Mouse (Mus musculus) heart, embryonic 10.5 days (tissue): ENCODE measurements around the gene Rybp. TPM values are rescaled to one million over a fixed set of nuclear protein-coding genes. Genes with fewer than 3 reads are reported as not detected.

Experiments used
- DNase-seq: peaks from one replicate; pipeline ENCODE4 v3.0.0-alpha.2; 2017; ENCODE audit warnings: low spot score
- H3K27ac ChIP-seq: fragments of 300-500 bp; sonication (generic); 2 replicates; pipeline ENCODE4 v1.5.1; 2016; ENCODE audit warnings: mild to moderate bottlenecking
- H3K27me3 ChIP-seq: fragments of 300-500 bp; sonication (generic); 2 replicates; pipeline ENCODE4 v1.6.1; 2016; ENCODE audit warnings: mild to moderate bottlenecking; ENCODE audit not compliant: poor library complexity, insufficient read depth, severe bottlenecking
- H3K36me3 ChIP-seq: fragments of 300-500 bp; sonication (generic); 2 replicates; pipeline ENCODE4 v1.6.1; 2016; ENCODE audit warnings: mild to moderate bottlenecking, moderate library complexity
- H3K4me1 ChIP-seq: fragments of 300-500 bp; sonication (generic); 2 replicates; pipeline ENCODE4 v1.6.1; 2016; ENCODE audit warnings: mild to moderate bottlenecking
- H3K4me3 ChIP-seq: fragments of 300-500 bp; sonication (generic); 2 replicates; pipeline ENCODE4 v1.5.1; 2016; ENCODE audit warnings: mild to moderate bottlenecking, moderate library complexity
- H3K9me3 ChIP-seq: fragments of 300-500 bp; sonication (generic); 2 replicates; pipeline ENCODE4 v1.6.1; 2016; ENCODE audit warnings: mild to moderate bottlenecking, moderate library complexity
- WGBS: fragments of 180-500 bp; shearing (Covaris S2); methylation state at CpG from one replicate; pipeline ENCODE4 v1.1.7; 2016; 5-methylcytosine and 5-hydroxymethylcytosine counted together
- polyA plus RNA-seq: library from polyadenylated mRNA; unstranded; fragments of >200 nt; fragmentation: Nextera tagmentation; extraction: Ambion mirVana; gene quantifications from 2 replicates; pipeline ENCODE4 v1.2.1, GENCODE M21; 2016

Rybp gene
- polyA plus RNA-seq, 1 experiment from 2014 or later = 14.8 TPM

DNA sequence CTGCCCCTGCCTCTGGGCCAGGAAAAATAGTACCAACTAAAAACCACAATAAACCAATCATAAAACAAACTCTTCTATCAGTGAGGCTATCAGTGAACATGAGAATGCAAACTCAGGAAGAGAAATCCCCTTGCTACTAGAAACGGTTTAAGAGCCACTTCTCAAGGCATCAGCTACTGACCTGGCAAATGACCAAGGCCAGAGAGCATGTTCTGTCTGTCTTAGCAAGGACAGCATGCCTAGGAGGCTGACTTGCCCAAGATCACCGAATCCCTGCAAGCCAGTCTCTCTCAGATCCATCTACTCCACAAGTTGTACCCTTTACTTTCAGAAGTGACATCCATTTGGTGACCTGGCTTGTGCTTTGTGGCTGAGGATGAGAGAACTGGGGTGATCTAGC, 61.1 kb downstream of the Rybp start:
- no peak for DNase-seq
- Histone ChIP-seq H3K36me3 (0 out of 2 replicates have a peak, but pooled peaks cover 7% of the 10 kb centered on the region), H3K9me3 (no peaks in the 10 kb centered on the region), H3K27ac (no peak overlapping the region), H3K27me3 (no peaks in the 10 kb centered on the region), H3K4me1 (peaks cover 17% of the 10 kb centered on the region), H3K4me3 (no peak overlapping the region)
- 60% methylated on average over 2 of the region's 2 CpGs for WGBS

DNA sequence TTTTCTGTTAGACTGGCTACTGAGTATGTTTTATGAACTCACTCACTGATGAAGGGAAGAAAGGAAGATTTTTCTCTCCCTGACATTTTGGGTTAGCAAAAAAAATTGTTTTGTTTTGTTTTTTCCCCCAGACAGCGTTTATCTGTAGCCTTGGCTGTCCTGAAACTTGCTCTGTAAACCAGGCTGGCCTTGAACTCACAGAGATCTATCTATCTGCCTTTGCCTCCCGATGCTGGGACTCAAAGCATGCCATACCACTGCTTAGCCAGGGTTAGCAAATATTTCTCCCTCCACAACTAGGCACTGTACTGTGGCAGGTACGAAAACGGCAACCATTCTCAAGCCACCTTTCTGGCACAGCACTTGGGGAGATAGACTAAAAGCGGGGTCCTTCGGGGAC, 63.4 kb downstream of the Rybp start:
- WGBS = 89% methylated on average over 6 of the region's 6 CpGs
- H3K4me1 ChIP-seq = peaks cover 38% of the 10 kb centered on the region
- H3K27ac ChIP-seq = no peak overlapping the region
- H3K36me3 ChIP-seq = 0 out of 2 replicates have a peak, but pooled peaks cover 7% of the 10 kb centered on the region
- H3K27me3 ChIP-seq = no peaks in the 10 kb centered on the region
- H3K4me3 ChIP-seq = no peak overlapping the region
- DNase-seq = no peak
- no peaks in the 10 kb centered on the region for H3K9me3 ChIP-seq

DNA sequence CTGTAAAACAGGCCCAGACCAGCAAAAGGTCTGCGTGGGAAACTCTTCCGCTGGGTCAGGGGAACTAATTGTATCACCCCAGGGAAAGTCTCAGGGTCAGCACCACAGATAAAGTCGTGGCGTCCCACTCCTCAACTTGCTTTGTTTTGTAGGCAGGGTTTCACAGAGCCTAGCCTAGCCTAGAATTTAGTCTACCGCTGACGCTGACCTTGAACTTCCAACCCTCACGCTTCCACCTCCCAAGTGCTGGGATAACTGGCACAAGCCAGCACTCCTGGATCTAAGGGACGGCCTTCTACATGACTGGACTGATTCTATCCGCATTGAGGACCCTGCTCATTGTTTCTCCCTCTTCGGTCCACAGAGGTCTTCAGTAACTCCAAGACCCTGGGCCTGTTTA, 63.9 kb downstream of the Rybp start:
- DNase-seq = no peak
- no peak overlapping the region for H3K27ac ChIP-seq
- WGBS = 83% methylated on average over 10 of the region's 10 CpGs

DNA sequence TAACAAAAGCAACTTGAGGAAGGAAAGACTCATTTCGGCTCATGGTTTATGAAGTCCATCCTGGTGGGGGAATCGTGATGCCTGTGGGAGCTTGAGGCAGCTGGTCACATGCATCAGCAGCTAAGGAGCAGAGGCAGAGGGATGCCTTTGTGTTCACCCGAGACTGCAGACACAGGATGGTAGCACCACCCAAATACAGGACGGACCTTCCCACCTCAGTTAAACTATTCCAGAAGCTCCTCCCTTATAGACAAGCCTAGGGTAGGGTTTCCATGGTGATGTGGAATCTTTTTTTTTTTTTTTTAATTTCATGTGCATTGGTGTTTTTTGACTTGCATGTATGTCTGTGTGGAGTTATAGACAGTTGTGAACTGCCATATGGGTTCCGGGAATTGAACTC, 64.4 kb downstream of the Rybp start:
- H3K9me3 ChIP-seq = no peaks in the 10 kb centered on the region
- H3K27me3 ChIP-seq = no peaks in the 10 kb centered on the region
- WGBS = 85% methylated on average over 5 of the region's 5 CpGs
- no peak overlapping the region for H3K27ac ChIP-seq
- DNase-seq = no peak
- H3K4me1 ChIP-seq = peaks cover 47% of the 10 kb centered on the region
- no peak overlapping the region for H3K4me3 ChIP-seq
- 0 out of 2 replicates have a peak, but pooled peaks cover 5% of the 10 kb centered on the region for H3K36me3 ChIP-seq

More for the DNA sequence above, 63.9 kb downstream of the Rybp start:
- Histone ChIP-seq H3K9me3 (no peaks in the 10 kb centered on the region), H3K27me3 (no peaks in the 10 kb centered on the region), H3K36me3 (0 out of 2 replicates have a peak, but pooled peaks cover 7% of the 10 kb centered on the region), H3K4me3 (no peak overlapping the region), H3K4me1 (peaks cover 43% of the 10 kb centered on the region)

DNA sequence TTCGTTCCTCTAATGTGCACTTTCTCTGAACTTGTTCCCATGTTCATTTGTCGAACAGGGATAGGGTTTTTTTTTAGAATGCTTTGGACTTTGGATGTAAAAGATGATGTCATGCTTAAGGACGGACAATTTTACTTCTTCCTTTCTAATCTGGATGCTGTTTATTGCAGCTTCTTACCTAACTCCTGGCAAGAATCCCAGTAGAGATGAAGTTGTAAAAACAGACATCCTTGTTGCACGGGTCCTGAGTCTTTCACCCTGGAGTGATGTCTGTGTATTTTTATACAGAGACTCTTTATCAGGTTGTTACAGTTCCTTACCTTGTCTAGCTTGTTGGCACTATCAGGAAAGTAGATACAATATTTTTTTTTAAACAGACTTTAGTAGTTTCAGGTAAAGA, 65.5 kb downstream of the Rybp start:
- no peak overlapping the region for H3K27ac ChIP-seq
- no peak overlapping the region for H3K4me3 ChIP-seq
- no peaks in the 10 kb centered on the region for H3K36me3 ChIP-seq
- peaks cover 49% of the 10 kb centered on the region for H3K4me1 ChIP-seq
- H3K9me3 ChIP-seq = no peaks in the 10 kb centered on the region
- DNase-seq = no peak
- no peaks in the 10 kb centered on the region for H3K27me3 ChIP-seq
- 57% methylated on average over 4 of the region's 4 CpGs for WGBS

DNA sequence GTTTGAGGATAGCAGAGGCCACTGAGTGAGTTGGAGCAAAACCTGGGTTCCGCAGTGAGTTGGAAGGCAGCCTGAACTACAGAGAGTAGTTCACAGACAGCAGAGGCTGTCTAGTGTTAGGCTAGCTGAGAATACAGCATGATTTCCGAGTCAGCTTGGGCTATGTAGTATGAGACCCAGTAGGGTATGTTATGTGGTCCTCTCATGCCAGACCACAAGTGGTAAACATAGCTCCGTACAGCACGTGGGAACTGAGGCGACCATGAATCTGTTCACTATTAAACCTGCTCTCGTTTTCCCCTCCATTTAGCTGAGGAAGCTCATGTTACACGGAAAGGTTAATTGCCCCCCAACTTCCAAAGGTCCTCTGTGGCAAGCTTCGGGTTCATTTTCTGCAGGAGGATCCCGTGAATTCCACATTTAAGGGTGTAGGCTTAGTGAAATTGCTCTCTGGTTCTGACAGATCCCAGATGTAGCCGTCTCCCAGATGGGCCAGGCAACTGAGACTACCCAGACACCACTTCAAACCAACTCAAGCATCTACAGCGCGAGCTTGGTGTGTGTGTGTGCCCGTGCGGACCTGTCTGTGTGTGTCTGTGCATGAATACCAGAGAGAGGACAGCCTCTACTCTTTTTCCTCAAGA, 66.2 kb downstream of the Rybp start:
- H3K4me3 ChIP-seq = no peak overlapping the region
- H3K27me3 ChIP-seq = peaks cover 3% of the 10 kb centered on the region
- H3K4me1 ChIP-seq = peaks cover 57% of the 10 kb centered on the region
- DNase-seq = no peak
- WGBS = 51% methylated on average over 14 of the region's 14 CpGs
- H3K27ac ChIP-seq = 0 out of 2 replicates have a peak overlapping the region, but pooled peaks have one; percentile 13
- no peaks in the 10 kb centered on the region for H3K36me3 ChIP-seq
- no peaks in the 10 kb centered on the region for H3K9me3 ChIP-seq

DNA sequence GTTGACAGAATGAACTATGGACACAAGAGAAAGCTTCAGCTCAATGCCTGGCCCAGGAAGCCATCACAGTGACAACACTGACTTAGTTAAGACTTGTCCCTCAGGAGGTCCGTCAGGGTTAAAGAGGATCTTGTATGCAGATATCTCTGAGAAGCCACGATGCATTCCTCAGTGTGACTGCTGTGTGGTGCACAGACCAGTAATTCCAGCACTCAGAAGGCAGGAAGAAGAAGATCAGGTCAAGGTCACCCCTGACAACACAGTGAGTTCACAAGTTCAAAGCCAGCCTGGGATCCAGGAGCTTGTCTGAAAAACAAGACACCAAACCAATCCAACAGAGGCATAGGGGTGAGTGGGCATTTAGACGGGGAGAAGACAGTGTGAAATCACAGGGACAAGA, 67.3 kb downstream of the Rybp start:
- Histone ChIP-seq H3K9me3 (no peaks in the 10 kb centered on the region), H3K4me3 (no peak overlapping the region), H3K4me1 (peaks cover 68% of the 10 kb centered on the region), H3K27me3 (peaks cover 9% of the 10 kb centered on the region), H3K27ac (no peak overlapping the region), H3K36me3 (no peaks in the 10 kb centered on the region)
- WGBS = 44% methylated on average over 3 of the region's 3 CpGs
- DNase-seq = no peak

DNA sequence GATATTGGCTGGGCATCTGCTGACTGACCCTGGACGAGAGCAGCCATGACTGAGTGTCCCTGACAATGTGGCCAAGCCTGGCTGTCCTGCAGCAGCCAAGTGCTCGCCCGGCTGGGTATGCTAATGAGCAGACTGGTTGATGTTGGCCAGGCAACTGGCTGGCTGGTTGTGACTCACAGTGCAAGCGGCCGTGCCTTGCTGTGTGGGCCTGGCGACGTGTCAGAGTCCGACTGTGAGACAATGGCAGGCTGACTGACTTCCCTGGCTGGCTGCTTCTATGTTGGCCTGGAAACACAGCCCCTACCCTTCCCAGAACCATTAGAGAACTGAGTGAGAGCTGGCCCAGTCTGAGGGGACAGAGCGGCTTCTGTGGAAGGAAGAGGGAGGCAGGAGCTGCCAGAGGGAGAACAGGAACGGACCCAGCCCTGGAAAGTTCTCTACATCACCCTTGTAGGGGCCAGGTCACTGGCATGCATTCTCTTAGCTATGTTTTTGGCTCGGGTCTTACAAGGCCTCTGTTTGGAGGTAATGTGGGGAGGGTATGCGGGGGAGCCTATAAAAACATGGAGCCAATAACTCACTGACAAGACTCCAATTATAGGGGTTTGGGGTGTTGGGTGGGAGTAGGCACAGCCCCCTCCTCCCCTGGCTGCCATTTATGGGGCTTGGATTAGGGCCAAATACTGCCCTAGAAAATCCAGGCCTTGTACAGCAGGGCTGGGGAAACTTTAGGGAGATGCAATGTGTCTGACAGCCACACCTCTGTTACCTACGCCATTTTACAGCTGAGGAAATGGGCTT, 68.5 kb downstream of the Rybp start:
- Histone ChIP-seq H3K36me3 (no peaks in the 10 kb centered on the region), H3K9me3 (no peaks in the 10 kb centered on the region), H3K4me1 (peaks cover 80% of the 10 kb centered on the region), H3K27ac (peak overlapping the region; percentile 49), H3K27me3 (peaks cover 12% of the 10 kb centered on the region), H3K4me3 (no peak overlapping the region)
- 40% methylated on average over 13 of the region's 13 CpGs for WGBS
- DNase-seq = peak; percentile 90

DNA sequence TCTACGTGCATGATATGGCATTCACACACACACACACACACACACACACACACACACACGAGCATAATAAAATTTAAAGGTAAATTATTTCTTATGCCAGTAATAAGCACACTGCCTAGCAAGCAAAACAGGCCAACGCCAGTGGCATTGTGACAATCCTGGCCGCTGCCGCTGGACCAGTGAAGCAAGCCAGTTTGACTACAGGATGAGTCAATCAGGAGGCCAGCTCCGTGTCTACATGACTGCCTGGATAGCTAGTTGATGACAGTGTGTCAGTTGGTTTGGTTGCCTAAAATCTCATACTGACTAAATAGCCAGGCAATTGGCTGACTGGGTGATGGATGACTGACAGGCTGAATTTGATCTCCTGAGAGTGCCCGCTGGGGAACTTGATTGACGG, 69.8 kb downstream of the Rybp start:
- Histone ChIP-seq H3K9me3 (no peaks in the 10 kb centered on the region), H3K4me3 (no peak overlapping the region), H3K4me1 (peaks cover 92% of the 10 kb centered on the region), H3K27me3 (peaks cover 20% of the 10 kb centered on the region), H3K27ac (no peak overlapping the region), H3K36me3 (no peaks in the 10 kb centered on the region)
- whole genome bisulfite sequencing = 80% methylated on average over 8 of the region's 8 CpGs
- DNase-seq = no peak

DNA sequence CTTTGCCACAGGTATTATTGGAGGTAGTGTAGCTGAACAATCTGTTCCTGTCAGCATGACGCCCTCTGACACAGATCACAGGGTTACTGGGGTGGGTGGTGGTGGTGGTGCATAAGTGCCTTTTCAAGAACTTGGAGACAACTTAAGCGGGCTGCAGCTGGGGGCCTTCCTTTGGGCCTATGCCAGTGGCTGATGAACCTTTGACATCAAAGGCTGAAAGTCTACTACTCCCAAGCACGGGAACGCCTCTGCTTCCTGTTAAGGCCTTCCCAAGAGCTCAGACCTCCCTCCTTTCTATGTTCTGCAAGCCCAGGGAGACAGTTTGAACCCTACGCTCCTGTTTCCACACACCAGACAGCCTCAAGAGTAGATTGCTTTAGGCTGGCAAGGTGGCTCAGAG, 70.3 kb downstream of the Rybp start:
- Histone ChIP-seq H3K4me1 (peaks cover 95% of the 10 kb centered on the region), H3K27me3 (peaks cover 20% of the 10 kb centered on the region), H3K36me3 (no peaks in the 10 kb centered on the region), H3K27ac (no peak overlapping the region), H3K4me3 (no peak overlapping the region), H3K9me3 (no peaks in the 10 kb centered on the region)
- 57% methylated on average over 5 of the region's 5 CpGs for WGBS
- DNase-seq = no peak

DNA sequence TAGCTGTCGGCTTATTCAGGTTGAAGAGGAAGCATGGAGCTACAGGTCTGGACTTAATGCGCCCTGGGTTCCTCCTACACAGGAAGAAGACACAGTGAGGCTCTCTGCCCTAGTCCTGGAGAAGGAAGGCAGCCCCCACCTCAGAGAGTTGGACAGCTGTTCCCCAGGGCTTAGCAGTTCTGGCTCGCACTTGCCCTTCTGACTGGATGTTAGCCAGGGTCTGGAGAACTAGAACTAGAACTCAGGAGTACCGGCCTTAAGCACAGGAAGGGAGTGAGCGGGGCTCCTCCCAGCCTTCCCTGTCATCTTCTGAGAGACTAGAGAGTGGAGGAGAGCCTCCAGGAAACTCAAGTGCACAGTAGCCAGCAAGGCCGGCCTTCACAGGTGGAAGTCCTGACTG, 71.5 kb downstream of the Rybp start:
- Histone ChIP-seq H3K27ac (peak overlapping the region; percentile 37; the same call in 1 of the 2 replicates), H3K9me3 (no peaks in the 10 kb centered on the region), H3K27me3 (peaks cover 20% of the 10 kb centered on the region), H3K36me3 (no peaks in the 10 kb centered on the region), H3K4me3 (no peak overlapping the region), H3K4me1 (peaks cover 89% of the 10 kb centered on the region)
- DNase-seq = no peak
- 53% methylated on average over 6 of the region's 6 CpGs for WGBS

DNA sequence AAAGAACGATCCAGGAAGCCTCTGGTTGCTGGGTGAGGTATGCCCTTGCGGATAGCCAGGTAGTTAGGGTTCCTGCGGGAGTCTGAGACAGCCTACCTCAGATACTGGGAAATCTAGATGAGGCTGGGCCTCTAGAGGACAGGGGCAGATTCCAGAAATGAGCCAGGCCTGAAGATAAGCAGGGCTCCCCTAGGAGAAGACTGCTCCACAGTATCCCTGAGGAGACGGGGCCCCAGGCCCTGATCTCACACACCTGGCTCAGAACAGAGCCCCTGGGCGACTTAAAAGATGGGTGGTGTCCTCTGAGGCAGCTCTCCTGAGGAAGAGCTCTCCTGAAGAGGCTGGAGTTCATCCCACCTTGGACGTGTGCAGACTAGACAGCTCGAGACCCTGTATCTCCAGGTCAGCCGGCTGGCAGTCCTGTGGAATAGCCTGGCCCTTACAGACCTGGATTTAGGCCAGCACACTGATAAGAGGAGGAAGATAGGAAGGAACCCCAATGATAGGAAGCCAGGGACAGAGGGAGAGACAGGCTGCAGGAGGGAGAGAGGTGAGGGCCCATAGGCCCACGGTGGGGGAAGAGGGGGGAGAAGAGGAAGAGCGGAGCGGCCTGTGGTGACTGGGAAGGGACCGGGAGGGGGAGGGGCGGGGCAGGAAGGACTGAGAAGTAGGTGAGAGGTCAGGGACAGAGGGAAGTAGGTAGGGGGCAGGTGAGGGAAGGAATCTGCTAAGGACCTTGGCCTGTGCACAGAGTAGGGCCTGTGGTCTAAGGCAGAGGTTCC, 73.0 kb downstream of the Rybp start:
- H3K27me3 ChIP-seq = peaks cover 23% of the 10 kb centered on the region
- DNase-seq = no peak
- peaks cover 77% of the 10 kb centered on the region for H3K4me1 ChIP-seq
- H3K36me3 ChIP-seq = no peaks in the 10 kb centered on the region
- WGBS = 17% methylated on average over 12 of the region's 13 CpGs
- no peak overlapping the region; the same call in 1 of the 2 replicates for H3K4me3 ChIP-seq
- H3K9me3 ChIP-seq = no peaks in the 10 kb centered on the region
- peak overlapping the region; percentile 76 for H3K27ac ChIP-seq

DNA sequence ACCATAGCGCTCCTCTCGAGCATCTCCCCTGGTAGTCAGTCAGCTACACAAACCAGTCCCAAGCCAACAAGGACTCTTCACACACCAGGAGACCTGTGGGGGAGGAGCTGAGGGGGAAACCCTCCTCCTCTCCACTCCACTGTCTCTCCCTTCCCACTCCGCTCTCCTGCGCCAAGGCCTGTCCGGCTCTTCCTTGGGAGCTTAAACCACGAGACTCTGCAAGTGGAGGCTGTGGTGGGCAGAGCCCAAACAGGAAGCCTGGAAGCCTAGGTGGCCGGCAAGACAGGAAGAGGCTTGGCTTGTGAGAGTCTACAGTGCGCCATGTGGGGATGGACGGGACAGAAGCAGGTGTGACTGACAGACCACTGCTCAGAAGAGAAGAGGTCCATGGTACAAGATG, 73.7 kb downstream of the Rybp start:
- no peak overlapping the region for H3K4me3 ChIP-seq
- no peaks in the 10 kb centered on the region for H3K36me3 ChIP-seq
- DNase-seq = no peak
- no peaks in the 10 kb centered on the region for H3K9me3 ChIP-seq
- H3K27ac ChIP-seq = peak overlapping the region; percentile 76
- peaks cover 70% of the 10 kb centered on the region for H3K4me1 ChIP-seq
- WGBS = 43% methylated on average over 9 of the region's 9 CpGs
- peaks cover 28% of the 10 kb centered on the region for H3K27me3 ChIP-seq
